Mouse (Mus musculus) layer of hippocampus, postnatal 25 days (tissue): ENCODE measurements around the gene Col4a2. TPM values are rescaled to one million over a fixed set of nuclear protein-coding genes. Genes with fewer than 3 reads are reported as not detected.
"Not testable (repeated sequence)": the region's sequence is repeated elsewhere in the genome, so short reads cannot be mapped to it uniquely, and the experiment has no call there.

Source experiments
- DNase-seq, 2 experiments: peaks; one replicate each; pipeline ENCODE4 v3.0.0; 2022; ENCODE audit warnings: mixed read lengths in 2 of 2, low spot score in 1 of 2; ENCODE audit errors: extremely low spot score in 1 of 2
- total RNA-seq, 2 experiments: library from RNA; stranded (reverse); gene quantifications; 2 replicates each; pipeline ENCODE4 v1.2.3; 2021

The Col4a2 gene
- total RNA-seq, 2 experiments from 2014 or later, result 45.6 to 61.2 TPM

DNA sequence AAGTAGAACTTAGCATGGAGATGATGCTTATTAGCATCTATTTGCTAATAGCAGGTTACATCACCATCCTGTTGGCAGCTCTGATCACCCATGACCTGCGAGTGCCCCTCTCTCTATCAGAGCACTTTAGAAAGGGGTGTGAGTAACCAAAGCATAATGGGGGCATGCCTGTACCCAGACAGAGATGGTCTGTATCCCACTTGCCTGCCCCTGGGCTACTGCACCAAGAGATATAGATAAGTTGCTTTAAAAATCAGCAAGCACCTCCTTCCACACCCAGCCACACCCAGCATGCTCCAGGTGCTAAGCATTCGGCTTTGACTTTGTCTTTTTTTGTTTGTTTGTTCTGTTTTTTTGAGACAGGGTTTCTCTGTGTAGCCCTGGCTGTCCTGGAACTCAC is 163.3 kb downstream of the Col4a2 start:
- no peak for DNase-seq

- no peak for DNase-seq
These were observed 164.0 kb downstream of the Col4a2 start for GRCm38 (mm10) chr8:11476338-11477177.

- no peak for DNase-seq
These were observed 164.6 kb downstream of the Col4a2 start for GRCm38 (mm10) chr8:11477178-11477553.

GRCm38 (mm10) chr8:11477811-11478761 is 165.5 kb downstream of the Col4a2 start, which contains the start of gene Rab20:
Gene Rab20 (minus strand): TSS chr8:11478710.
- DNase-seq, result peak in 1 of 2 experiments; percentile 23

DNA sequence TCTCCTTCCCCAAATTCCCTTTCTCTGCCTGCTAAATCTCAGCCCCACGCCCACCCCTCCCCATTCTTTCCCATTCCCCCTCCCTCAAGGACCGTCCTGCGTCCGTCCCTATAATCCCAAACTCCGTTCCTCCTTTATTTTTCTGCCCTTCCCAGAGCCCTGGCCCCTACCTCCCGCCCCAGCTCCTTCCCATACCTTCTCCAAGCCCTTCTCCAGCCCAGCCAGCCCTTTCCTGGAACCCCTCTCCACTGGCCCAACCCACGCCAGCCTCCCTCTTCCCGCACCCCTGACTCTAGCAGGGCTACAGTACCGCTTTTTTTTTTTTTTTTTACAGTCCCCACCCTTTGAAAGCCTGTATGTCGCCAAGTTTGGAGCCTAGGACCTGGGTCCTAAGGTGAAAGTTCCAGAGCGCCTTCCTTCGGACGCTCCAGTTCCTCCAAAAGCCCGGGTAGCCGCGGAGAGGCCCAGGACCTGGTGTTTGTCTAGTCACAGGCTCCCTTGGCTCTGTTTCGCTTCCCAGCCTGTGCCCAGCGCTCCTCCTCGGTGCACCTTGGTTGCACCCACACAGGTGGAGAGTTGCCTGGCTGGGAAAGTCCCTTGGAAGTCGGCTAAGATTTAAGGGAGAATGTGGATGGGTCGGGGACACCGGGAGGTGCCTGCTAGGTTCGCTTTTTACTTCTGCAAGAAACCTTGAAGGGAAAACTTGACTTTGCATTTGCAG is 166.4 kb downstream of the Col4a2 start:
- no peak for DNase-seq

GRCm38 (mm10) chr8:11479591-11479990 is 167.0 kb downstream of the Col4a2 start:
- DNase-seq, result no peak

DNA sequence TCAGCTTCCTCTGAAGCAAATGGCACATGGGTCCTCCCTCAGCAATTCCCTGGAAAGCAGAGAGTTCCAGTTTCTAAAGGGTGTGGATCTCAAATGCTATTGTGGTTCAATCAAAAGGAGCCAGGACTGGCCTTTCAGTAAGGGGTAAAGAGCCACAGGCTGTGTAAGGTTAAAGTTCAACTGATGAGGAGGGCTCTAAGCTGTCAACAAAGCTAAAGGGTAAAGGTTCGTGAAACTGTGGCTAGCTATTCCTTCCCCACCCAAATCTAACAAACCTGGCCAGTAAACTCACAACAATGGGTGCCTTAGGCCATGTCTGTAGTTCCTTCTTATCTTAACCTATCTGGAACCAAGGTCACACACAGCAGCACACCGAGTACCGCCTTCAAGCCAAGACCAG is 169.3 kb downstream of the Col4a2 start:
- DNase-seq, result no peak

DNA sequence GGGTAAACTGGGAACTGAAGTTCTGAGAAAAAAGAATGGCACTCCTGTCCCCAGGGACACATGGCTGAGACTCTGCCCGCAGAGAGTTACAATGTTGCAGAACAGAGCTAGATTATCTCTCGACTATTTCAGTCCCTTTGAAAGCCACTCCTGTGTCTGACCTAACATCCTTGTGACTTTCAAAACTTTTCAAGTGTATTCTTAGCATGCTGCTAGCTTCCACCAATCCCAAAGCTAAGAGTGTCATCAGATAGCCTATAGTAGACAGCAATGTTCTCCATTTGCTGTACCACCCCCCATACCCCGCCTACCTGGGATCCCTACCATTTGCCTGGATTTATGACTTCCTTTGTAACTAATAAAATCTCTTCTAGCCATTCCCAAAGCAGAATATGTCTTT is 169.9 kb downstream of the Col4a2 start:
- DNase-seq, result no peak

GRCm38 (mm10) chr8:11486142-11486541 is 173.5 kb downstream of the Col4a2 start:
- peak; percentile 58 to 88 for DNase-seq

GRCm38 (mm10) chr8:11487229-11487628 is 174.6 kb downstream of the Col4a2 start:
- DNase-seq, result no peak

DNA sequence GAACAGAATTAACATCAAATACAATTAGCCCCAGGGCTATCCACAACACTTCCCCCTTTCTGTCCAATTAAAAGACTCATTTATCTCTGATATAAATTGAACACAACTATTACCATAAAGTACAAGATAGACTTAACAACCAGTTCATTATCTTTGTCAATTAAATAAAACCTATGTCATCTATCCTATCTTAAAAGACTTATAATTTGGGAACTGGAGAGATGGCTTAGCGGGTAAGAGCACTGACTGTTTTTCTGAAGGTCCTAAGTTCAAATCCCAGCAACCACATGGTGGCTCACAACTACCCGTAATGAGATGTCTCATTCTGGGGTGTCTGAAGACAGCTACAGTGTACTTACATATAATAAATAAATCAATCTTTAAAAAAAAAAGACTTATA is 179.7 kb downstream of the Col4a2 start:
- not testable (repeated sequence) for DNase-seq

DNA sequence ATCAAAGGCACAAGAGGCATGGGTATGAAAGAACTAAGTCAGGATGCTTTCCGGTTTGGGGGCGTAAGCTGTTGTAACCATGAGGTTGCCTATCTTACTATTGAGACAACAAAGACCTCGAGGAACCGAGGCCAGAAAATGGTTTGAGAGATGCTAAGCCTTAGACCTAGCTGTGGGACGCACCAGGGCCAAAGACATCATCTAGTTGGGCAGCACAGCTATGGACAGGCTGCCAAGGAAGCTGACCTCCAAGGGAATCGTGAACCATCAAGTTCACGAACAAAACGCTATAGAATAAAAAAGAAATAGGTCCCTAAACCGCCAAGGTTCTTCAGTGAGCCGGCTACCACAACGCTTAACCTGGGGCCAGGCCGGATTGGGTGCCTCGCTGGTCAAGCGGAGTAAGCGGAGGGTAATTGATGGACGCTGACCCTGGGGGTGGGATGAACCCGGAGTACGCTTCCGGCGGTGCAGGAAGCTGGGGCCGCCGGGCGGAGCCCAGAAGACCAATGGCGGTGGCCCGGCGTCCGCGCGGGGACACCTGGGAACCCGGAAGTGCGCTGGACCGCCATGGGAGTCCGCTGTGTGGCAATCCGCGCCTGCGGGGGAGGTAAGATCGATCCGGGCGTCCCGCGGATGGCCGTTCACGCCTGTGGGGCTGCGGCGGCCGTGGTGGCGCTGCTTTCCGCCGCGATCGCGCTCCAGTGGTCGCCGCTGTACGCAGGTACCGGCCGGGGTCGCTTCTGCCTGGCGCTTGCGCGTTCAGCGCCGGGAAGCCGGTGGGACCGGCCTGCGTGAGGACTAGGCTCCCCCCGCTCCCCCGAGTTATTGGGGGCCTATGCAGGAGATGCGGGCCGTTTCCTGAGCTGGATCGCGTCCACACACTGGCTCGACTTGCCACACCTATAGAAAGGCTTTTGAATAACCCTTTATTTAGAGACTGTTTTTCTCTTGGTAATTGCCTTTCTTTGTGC is 184.7 kb downstream of the Col4a2 start, which contains the start of gene Naxd:
Naxd (plus strand) TSS at position 490 of the 974 bp plus-strand sequence.
- DNase-seq, result peak; percentile 75 to 77

DNA sequence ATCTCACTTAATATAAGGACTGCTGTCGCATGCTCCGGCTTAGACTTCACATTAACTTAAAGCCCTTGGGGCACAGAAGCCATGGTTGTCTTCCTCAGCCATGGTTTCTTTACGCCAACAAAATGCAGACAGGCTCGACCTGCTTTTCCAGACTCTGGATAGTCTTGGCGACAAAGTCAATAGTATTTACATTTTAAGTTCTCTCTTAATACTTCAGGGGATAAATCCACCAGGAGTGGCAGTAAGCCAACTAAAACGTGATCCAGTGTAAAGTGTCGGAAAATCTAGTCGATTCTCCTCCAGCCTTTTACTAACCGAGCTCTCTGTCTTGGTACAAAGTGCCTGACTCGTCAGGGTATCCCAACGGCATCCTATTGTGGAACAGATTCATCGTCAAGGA is 185.7 kb downstream of the Col4a2 start:
- no peak for DNase-seq

Other genes with a start within 250 kb of the Col4a2 start
- gene Col4a1, start within 50 bp of the Col4a2 start, total RNA-seq, result 10 to 100 TPM; 46.0 to 60.0 TPM
- gene Rab20, start 165.9 kb downstream of the Col4a2 start, total RNA-seq, result under 1 TPM; 0.20 to 0.26 TPM
- gene Naxd, start 184.7 kb downstream of the Col4a2 start, total RNA-seq, result 10 to 100 TPM; 60.1 to 64.2 TPM
- 10 to 100 TPM; 21.7 to 24.3 TPM for gene Cars2, start 238.0 kb downstream of the Col4a2 start, total RNA-seq
- 10 to 100 TPM; 36.6 to 41.9 TPM for gene Ing1, start 242.8 kb downstream of the Col4a2 start, total RNA-seq